Mouse (Mus musculus) right cerebral cortex, adult 2 months (tissue): Measurements from ENCODE around the gene Ccdc15.

Experiments used
- DNase-seq, 2 experiments: peaks; one replicate each; pipeline ENCODE4 v3.0.0; 2021 to 2022; ENCODE audit warnings: low spot score in 2 of 2

Ccdc15 gene

DNA sequence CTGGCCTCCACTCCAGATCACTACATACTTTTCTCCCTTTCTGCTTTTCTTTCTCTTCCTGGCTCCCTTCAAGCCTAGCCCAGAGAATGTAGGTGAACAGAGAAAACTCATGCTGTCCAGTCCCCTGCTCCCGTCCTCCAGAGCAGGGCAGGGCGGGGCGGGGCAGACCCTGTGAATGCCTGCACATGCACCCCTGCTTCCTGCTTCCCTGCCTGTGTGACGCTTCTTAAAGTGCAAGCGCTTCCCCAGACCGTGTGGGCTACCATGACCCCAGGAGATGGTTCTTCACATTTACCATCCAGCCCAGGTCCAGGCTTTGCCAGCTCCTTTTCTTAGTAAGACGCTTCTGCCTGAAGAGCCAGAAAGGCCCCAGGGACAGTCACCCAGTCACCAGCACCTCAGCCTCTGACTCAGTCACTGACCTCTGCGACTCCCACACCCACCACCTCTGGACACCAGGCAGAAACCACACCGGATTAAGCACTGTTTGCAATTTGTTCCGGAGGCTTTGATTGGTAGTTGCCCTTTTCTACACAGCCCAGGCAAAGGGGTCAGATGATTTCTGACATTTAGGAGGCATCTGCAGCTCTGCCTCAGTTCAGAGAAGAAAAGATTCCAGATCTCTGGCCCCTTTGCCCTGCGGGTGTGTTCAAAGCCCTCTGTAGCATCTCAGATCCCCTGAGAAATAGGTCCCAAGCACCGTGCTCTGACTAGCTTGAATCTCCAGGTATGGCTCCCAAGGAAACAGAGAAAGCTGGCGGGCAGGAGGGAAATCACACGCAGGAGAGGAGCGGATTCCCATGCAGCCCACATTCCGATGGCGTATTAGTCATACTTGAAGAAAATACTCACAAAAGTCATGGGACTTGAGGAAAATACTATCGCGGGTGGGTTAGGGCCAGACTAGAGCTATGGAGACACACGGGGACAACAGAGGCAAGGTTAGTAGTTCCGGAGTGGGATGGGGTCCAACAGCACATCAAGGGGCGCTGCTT is 115.7 kb downstream of the Ccdc15 start:
- peak in 1 of 2 experiments; percentile 31 for DNase-seq

DNA sequence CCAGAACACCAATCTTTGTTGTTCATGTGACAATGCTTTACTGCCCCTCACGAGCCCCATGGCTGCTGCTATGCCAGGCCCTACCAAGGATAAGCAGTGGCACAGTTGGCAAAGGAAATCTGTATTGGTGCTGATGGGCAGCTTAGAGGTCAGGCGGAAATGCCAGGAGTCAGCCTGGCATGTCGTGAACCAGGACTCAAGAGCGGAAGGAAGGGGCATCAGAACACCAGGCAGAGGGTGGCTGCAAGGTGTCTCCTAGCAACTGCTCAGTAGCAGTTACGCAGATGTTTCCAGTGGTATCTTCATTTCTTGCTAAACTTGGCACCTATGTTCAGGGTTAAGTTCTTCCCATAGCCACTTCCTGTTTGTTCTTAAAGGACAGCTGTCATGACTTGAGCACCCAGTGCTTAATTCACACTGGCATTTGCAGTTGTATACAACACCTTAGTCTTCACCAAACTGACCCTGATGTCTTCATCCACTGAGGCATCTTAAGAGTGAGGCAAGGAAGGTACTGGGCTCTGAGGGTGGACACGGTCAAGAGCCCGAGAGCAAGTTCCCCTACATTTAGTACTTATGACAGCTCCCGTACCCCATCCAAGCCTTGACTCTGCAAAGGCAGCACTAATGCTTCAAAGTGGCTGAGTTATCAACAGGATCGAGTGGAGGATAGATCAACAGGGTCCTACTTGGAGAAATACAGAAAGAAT is 117.6 kb downstream of the Ccdc15 start:
- no peak for DNase-seq

DNA sequence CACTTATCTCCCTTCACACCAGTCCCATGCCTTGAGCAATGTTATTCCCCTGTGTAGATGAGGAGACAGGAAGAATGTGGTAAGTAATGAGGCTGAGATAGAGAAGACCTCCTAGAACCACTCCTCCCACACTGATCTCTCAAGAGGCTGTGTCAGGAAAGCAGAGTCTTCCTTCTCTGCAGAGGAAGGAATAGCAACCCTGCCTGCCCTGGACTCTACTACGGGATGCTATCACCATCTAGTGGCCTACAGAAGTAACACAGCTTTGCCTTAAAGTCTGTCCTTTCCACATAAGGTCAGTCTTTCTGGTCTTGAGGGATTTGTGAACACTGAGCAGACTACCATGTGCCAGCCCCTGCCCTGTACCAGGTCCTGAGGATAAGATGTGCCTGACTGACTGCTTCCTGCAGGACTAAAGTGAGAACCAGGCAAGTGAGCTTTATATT is 118.3 kb downstream of the Ccdc15 start:
- DNase-seq: peak; percentile 78 to 81
